Mouse (Mus musculus) midbrain, postnatal 0 days (tissue): ENCODE data around the gene St6galnac4. TPM values are rescaled to one million over a fixed set of nuclear protein-coding genes. Genes with fewer than 3 reads are reported as not detected.
A peak's percentile ranks its signal among the peaks of the same experiment; 100 is the strongest.

Experiments
- ATAC-seq: fragments of 200-750 bp; cut with Nextera tagmentation; 2 replicates; pipeline ENCODE4 v1.8.0; 2017; ENCODE audit warnings: moderate number of reproducible peaks, mild to moderate bottlenecking, moderate TSS enrichment, moderate library complexity; ENCODE audit not compliant: low FRiP score
- DNase-seq: peaks from one replicate; pipeline ENCODE4 v3.0.0-alpha.2; 2015; ENCODE audit warnings: low spot score
- H3K27ac ChIP-seq: fragments of 300-500 bp; sonication (generic); 2 replicates; pipeline ENCODE4 v1.5.1; 2014; ENCODE audit warnings: low read depth, mild to moderate bottlenecking, low read length, mixed read lengths
- H3K27me3 ChIP-seq: fragments of 300-500 bp; sonication (generic); 2 replicates; pipeline ENCODE4 v1.6.1; 2014; ENCODE audit warnings: low read length, control low read depth, mixed read lengths; ENCODE audit not compliant: insufficient read depth
- H3K36me3 ChIP-seq: fragments of 300-500 bp; sonication (generic); 2 replicates; pipeline ENCODE4 v1.6.1; 2014; ENCODE audit warnings: low read length, control low read depth, mixed read lengths; ENCODE audit not compliant: insufficient read depth
- H3K4me1 ChIP-seq: fragments of 300-500 bp; sonication (generic); 2 replicates; pipeline ENCODE4 v1.6.1; 2014; ENCODE audit warnings: mild to moderate bottlenecking, control low read depth, antibody characterized with exemption, low read length, mixed read lengths; ENCODE audit not compliant: insufficient read depth
- H3K4me2 ChIP-seq: fragments of 300-500 bp; sonication (generic); 2 replicates; pipeline ENCODE4 v1.6.1; 2014; ENCODE audit warnings: low read depth, mild to moderate bottlenecking, low read length, mixed read lengths; ENCODE audit not compliant: poor library complexity, severe bottlenecking
- H3K4me3 ChIP-seq: fragments of 300-500 bp; sonication (generic); 2 replicates; pipeline ENCODE4 v1.5.1; 2014; ENCODE audit warnings: low read depth, mild to moderate bottlenecking, low read length, moderate library complexity
- H3K9ac ChIP-seq: fragments of 300-500 bp; sonication (generic); replicated peaks from 2 replicates; pipeline ENCODE4 v1.6.1; 2014; ENCODE audit warnings: mild to moderate bottlenecking, low read length, moderate library complexity, mixed read lengths; ENCODE audit not compliant: poor library complexity, severe bottlenecking
- H3K9me3 ChIP-seq: fragments of 300-500 bp; sonication (generic); 2 replicates; pipeline ENCODE4 v1.6.1; 2016; ENCODE audit warnings: low read length, control low read depth
- CTCF ChIP-seq: IDR thresholded peaks from 2 replicates; pipeline ENCODE4 v1.5.1; 2016; ENCODE audit warnings: antibody characterized with exemption, mild to moderate bottlenecking
- WGBS: fragments of 180-500 bp; shearing (Covaris S2); extraction: QIAGEN DNeasy Blood & Tissue Kit; methylation state at CpG from one replicate; pipeline ENCODE4 v1.1.7; 2014; 5-methylcytosine and 5-hydroxymethylcytosine counted together
- polyA plus RNA-seq: library from polyadenylated mRNA; unstranded; fragments of >200 nt; fragmentation: Nextera tagmentation; extraction: Ambion mirVana; gene quantifications from 2 replicates; pipeline ENCODE4 v1.2.1, GENCODE M21; 2015
- total RNA-seq: library from RNA; depleted of rRNA; stranded (reverse); fragments of >200 nt; gene quantifications from 2 replicates; pipeline ENCODE4 v1.2.3, GENCODE M21; 2014

The St6galnac4 gene
- total and polyA plus RNA-seq, 2 experiments from 2014 or later = 38.0 to 50.9 TPM

- peaks cover 48% of the 10 kb centered on the region for H3K36me3 ChIP-seq
- no peaks in the 10 kb centered on the region for H3K27me3 ChIP-seq
- H3K9me3 ChIP-seq = no peaks in the 10 kb centered on the region
- H3K27ac ChIP-seq = no peak overlapping the region
- peak; percentile 89 for TF ChIP-seq CTCF
- peaks cover 2% of the 10 kb centered on the region; the same call in 1 of the 2 replicates for H3K4me1 ChIP-seq
- no peak overlapping the region for H3K9ac ChIP-seq
- H3K4me3 ChIP-seq = no peak overlapping the region
- DNase-seq (peak; percentile 74), ATAC-seq (no peak)
- no peak overlapping the region for H3K4me2 ChIP-seq
- WGBS = 43% methylated on average over 4 of the region's 4 CpGs
Measured at GRCm38 (mm10) chr2:32566536-32567063, 20.3 kb upstream of the St6galnac4 start.

- Histone ChIP-seq H3K4me3 (no peak overlapping the region), H3K4me1 (peaks cover 8% of the 10 kb centered on the region; the same call in 1 of the 2 replicates), H3K27ac (no peak overlapping the region), H3K9me3 (no peaks in the 10 kb centered on the region), H3K9ac (no peak overlapping the region), H3K4me2 (no peak overlapping the region), H3K36me3 (peaks cover 49% of the 10 kb centered on the region), H3K27me3 (no peaks in the 10 kb centered on the region)
- 64% methylated on average over 5 of the region's 5 CpGs for WGBS
- TF ChIP-seq CTCF = no peak
- DNase-seq (no peak), ATAC-seq (no peak)
Measured at GRCm38 (mm10) chr2:32568149-32568548, 18.7 kb upstream of the St6galnac4 start.

GRCm38 (mm10) chr2:32568941-32569340, 18.0 kb upstream of the St6galnac4 start:
- Histone ChIP-seq H3K9me3 (no peaks in the 10 kb centered on the region), H3K4me2 (no peak overlapping the region), H3K27ac (no peak overlapping the region), H3K4me1 (peaks cover 8% of the 10 kb centered on the region; the same call in 1 of the 2 replicates), H3K27me3 (no peaks in the 10 kb centered on the region), H3K4me3 (no peak overlapping the region), H3K36me3 (peaks cover 42% of the 10 kb centered on the region), H3K9ac (no peak overlapping the region)
- WGBS = 87% methylated on average over 3 of the region's 3 CpGs
- TF ChIP-seq CTCF = no peak
- DNase-seq (no peak), ATAC-seq (no peak)

- TF ChIP-seq CTCF = no peak
- 2% methylated on average over 36 of the region's 36 CpGs for WGBS
Measured at GRCm38 (mm10) chr2:32570698-32571494, 16.0 kb upstream of the St6galnac4 start, which contains the start of gene Dpm2. TSS of gene Dpm2 (plus strand) at chr2:32570858.

GRCm38 (mm10) chr2:32572196-32572595, 14.7 kb upstream of the St6galnac4 start:
- Histone ChIP-seq H3K9ac (peak overlapping the region; percentile 89; the same call in 1 of the 2 replicates), H3K27ac (no peak overlapping the region), H3K27me3 (0 out of 2 replicates have a peak, but pooled peaks cover 3% of the 10 kb centered on the region), H3K4me3 (no peak overlapping the region), H3K4me2 (no peak overlapping the region), H3K36me3 (peaks cover 13% of the 10 kb centered on the region), H3K4me1 (peaks cover 8% of the 10 kb centered on the region; the same call in 1 of the 2 replicates), H3K9me3 (no peaks in the 10 kb centered on the region)
- ATAC-seq = no peak
- no peak for DNase-seq
- 92% methylated on average over 11 of the region's 11 CpGs for WGBS
- TF ChIP-seq CTCF = no peak

More at GRCm38 (mm10) chr2:32570698-32571494, 16.0 kb upstream of the St6galnac4 start, which contains the start of gene Dpm2:
- H3K4me1 ChIP-seq = peaks cover 8% of the 10 kb centered on the region; the same call in 1 of the 2 replicates
- peak; percentile 75 for ATAC-seq
- no peaks in the 10 kb centered on the region for H3K9me3 ChIP-seq
- peaks cover 22% of the 10 kb centered on the region for H3K36me3 ChIP-seq
- peak; percentile 95 for DNase-seq
- peak within 1 kb of the TSS; percentile 84 for H3K27ac ChIP-seq
- peak within 1 kb of the TSS; percentile 89 for H3K9ac ChIP-seq
- peak within 1 kb of the TSS; percentile 66 for H3K4me3 ChIP-seq
- no peaks in the 10 kb centered on the region for H3K27me3 ChIP-seq
- H3K4me2 ChIP-seq = peak within 1 kb of the TSS; percentile 84

- H3K9ac ChIP-seq = peak within 1 kb of the TSS; percentile 58
- TF ChIP-seq CTCF = no peak
- peak within 1 kb of the TSS; percentile 77 for H3K27ac ChIP-seq
- ATAC-seq (no peak), DNase-seq (no peak)
- peaks cover 8% of the 10 kb centered on the region; the same call in 1 of the 2 replicates for H3K4me1 ChIP-seq
- 81% methylated on average over 6 of the region's 6 CpGs for WGBS
- no peaks in the 10 kb centered on the region for H3K9me3 ChIP-seq
- H3K27me3 ChIP-seq = 0 out of 2 replicates have a peak, but pooled peaks cover 3% of the 10 kb centered on the region
- 0 out of 2 replicates have a peak, but pooled peaks cover 3% of the 10 kb centered on the region for H3K36me3 ChIP-seq
- H3K4me2 ChIP-seq = peak within 1 kb of the TSS; percentile 85
- H3K4me3 ChIP-seq = peak within 1 kb of the TSS; percentile 49
Measured at GRCm38 (mm10) chr2:32574497-32574896, 12.4 kb upstream of the St6galnac4 start, which contains the start of gene Pip5kl1. TSS of gene Pip5kl1 (plus strand) at chr2:32574797.
